Mouse (Mus musculus) hindbrain, embryonic 11.5 days (tissue): ENCODE results near the gene Cdipt. TPM values are rescaled to one million over a fixed set of nuclear protein-coding genes. Genes with fewer than 3 reads are reported as not detected.

ENCODE experiments used
- ATAC-seq: fragments of 200-750 bp; cut with Nextera tagmentation; 2 replicates; pipeline ENCODE4 v1.8.0; 2017; ENCODE audit warnings: mild to moderate bottlenecking, moderate TSS enrichment, moderate library complexity; ENCODE audit not compliant: low FRiP score
- DNase-seq: peaks from one replicate; pipeline ENCODE4 v3.0.0-alpha.2; 2015; ENCODE audit warnings: low spot score
- H3K27ac ChIP-seq: fragments of 300-500 bp; sonication (generic); 2 replicates; pipeline ENCODE4 v1.5.1; 2014; ENCODE audit warnings: mild to moderate bottlenecking, low read depth, low read length
- H3K27me3 ChIP-seq: fragments of 300-500 bp; sonication (generic); 2 replicates; pipeline ENCODE4 v1.6.1; 2014; ENCODE audit warnings: mild to moderate bottlenecking, low read length, moderate library complexity, mixed read lengths; ENCODE audit not compliant: control insufficient read depth, insufficient read depth
- H3K36me3 ChIP-seq: fragments of 300-500 bp; sonication (generic); 2 replicates; pipeline ENCODE4 v1.6.1; 2014; ENCODE audit warnings: mild to moderate bottlenecking, low read length, moderate library complexity, mixed read lengths; ENCODE audit not compliant: control insufficient read depth, insufficient read depth
- H3K4me1 ChIP-seq: fragments of 300-500 bp; sonication (generic); replicated peaks from 2 replicates; pipeline ENCODE4 v1.6.1; 2014; ENCODE audit warnings: low read length, mixed read lengths; ENCODE audit not compliant: control insufficient read depth, insufficient read depth
- H3K4me2 ChIP-seq: fragments of 300-500 bp; sonication (generic); replicated peaks from 2 replicates; pipeline ENCODE4 v1.6.1; 2014; ENCODE audit warnings: mild to moderate bottlenecking, low read depth, low read length
- H3K4me3 ChIP-seq: fragments of 300-500 bp; sonication (generic); 2 replicates; pipeline ENCODE4 v1.5.1; 2014; ENCODE audit warnings: low read depth, low read length
- H3K9ac ChIP-seq: fragments of 300-500 bp; sonication (generic); 2 replicates; pipeline ENCODE4 v1.6.1; 2014; ENCODE audit warnings: low read depth, low read length
- H3K9me3 ChIP-seq: fragments of 300-500 bp; sonication (generic); 2 replicates; pipeline ENCODE4 v1.6.1; 2016; ENCODE audit warnings: low read length; ENCODE audit not compliant: control insufficient read depth
- WGBS: fragments of 180-500 bp; shearing (Covaris S2); extraction: QIAGEN DNeasy Blood & Tissue Kit; methylation state at CpG from one replicate; pipeline ENCODE4 v1.1.7; 2014; 5-methylcytosine and 5-hydroxymethylcytosine counted together
- polyA plus RNA-seq: library from polyadenylated mRNA; unstranded; fragments of >200 nt; fragmentation: Nextera tagmentation; extraction: Ambion mirVana; gene quantifications from 2 replicates; pipeline ENCODE4 v1.2.1, GENCODE M21; 2014

Cdipt gene
- polyA plus RNA-seq, 1 experiment from 2014 or later: 69.5 TPM

- no peaks in the 10 kb centered on the region for H3K27me3 ChIP-seq
- DNase-seq (no peak), ATAC-seq (no peak)
- H3K4me3 ChIP-seq: peak overlapping the region; percentile 98
- peak overlapping the region; percentile 96 for H3K4me2 ChIP-seq
- H3K4me1 ChIP-seq: peaks cover 25% of the 10 kb centered on the region
- H3K27ac ChIP-seq: peak overlapping the region; percentile 33; the same call in 1 of the 2 replicates
- peak overlapping the region; percentile 100 for H3K9ac ChIP-seq
- 82% methylated on average over 13 of the region's 13 CpGs for WGBS
- H3K36me3 ChIP-seq: peaks cover 4% of the 10 kb centered on the region; the same call in 1 of the 2 replicates
- H3K9me3 ChIP-seq: no peaks in the 10 kb centered on the region
These were observed 47.6 kb downstream of the Cdipt start for GRCm38 (mm10) chr7:127023272-127023691.

GRCm38 (mm10) chr7:127023896-127024690 lies 48.4 kb downstream of the Cdipt start:
- H3K9ac ChIP-seq: peak overlapping the region; percentile 100
- H3K4me3 ChIP-seq: peak overlapping the region; percentile 98
- DNase-seq: no peak
- no peak for ATAC-seq
- H3K27ac ChIP-seq: peak overlapping the region; percentile 33
- H3K27me3 ChIP-seq: no peaks in the 10 kb centered on the region
- no peaks in the 10 kb centered on the region for H3K9me3 ChIP-seq
- H3K4me1 ChIP-seq: peaks cover 22% of the 10 kb centered on the region
- WGBS: 35% methylated on average over 19 of the region's 19 CpGs
- peak overlapping the region; percentile 96 for H3K4me2 ChIP-seq
- H3K36me3 ChIP-seq: peaks cover 4% of the 10 kb centered on the region; the same call in 1 of the 2 replicates

- H3K9ac ChIP-seq: peak overlapping the region; percentile 100
- 2% methylated on average over 30 of the region's 30 CpGs for WGBS
- peak overlapping the region; percentile 98 for H3K4me3 ChIP-seq
- peak; percentile 15 for ATAC-seq
- H3K4me2 ChIP-seq: peak overlapping the region; percentile 96
- H3K27me3 ChIP-seq: no peaks in the 10 kb centered on the region
- peak overlapping the region; percentile 99 for H3K27ac ChIP-seq
- H3K9me3 ChIP-seq: no peaks in the 10 kb centered on the region
- DNase-seq: peak; percentile 80
- peaks cover 20% of the 10 kb centered on the region for H3K4me1 ChIP-seq
- peaks cover 4% of the 10 kb centered on the region; the same call in 1 of the 2 replicates for H3K36me3 ChIP-seq
These were observed 49.2 kb downstream of the Cdipt start for GRCm38 (mm10) chr7:127024755-127025555.

- DNase-seq: peak; percentile 76
- ATAC-seq: no peak
- peaks cover 4% of the 10 kb centered on the region; the same call in 1 of the 2 replicates for H3K36me3 ChIP-seq
These were observed 49.9 kb downstream of the Cdipt start for GRCm38 (mm10) chr7:127025556-127026160.

GRCm38 (mm10) chr7:127026161-127026600 lies 50.5 kb downstream of the Cdipt start:
- H3K9ac ChIP-seq: peak overlapping the region; percentile 100
- H3K4me2 ChIP-seq: peak overlapping the region; percentile 96
- H3K4me3 ChIP-seq: peak overlapping the region; percentile 98
- DNase-seq (no peak), ATAC-seq (peak; percentile 5; the same call in 1 of the 2 replicates)
- H3K27me3 ChIP-seq: no peaks in the 10 kb centered on the region
- no peaks in the 10 kb centered on the region for H3K9me3 ChIP-seq
- H3K36me3 ChIP-seq: peaks cover 5% of the 10 kb centered on the region; the same call in 1 of the 2 replicates
- WGBS: 0% methylated on average over 7 of the region's 48 CpGs
- H3K4me1 ChIP-seq: peaks cover 17% of the 10 kb centered on the region
- peak overlapping the region; percentile 99 for H3K27ac ChIP-seq

More at GRCm38 (mm10) chr7:127025556-127026160, 49.9 kb downstream of the Cdipt start:
- Histone ChIP-seq H3K9ac (peak overlapping the region; percentile 100), H3K4me3 (peak overlapping the region; percentile 98), H3K27ac (peak overlapping the region; percentile 99), H3K27me3 (no peaks in the 10 kb centered on the region), H3K4me1 (peaks cover 17% of the 10 kb centered on the region), H3K4me2 (peak overlapping the region; percentile 96), H3K9me3 (no peaks in the 10 kb centered on the region)
- WGBS: under 1% methylated on average over 49 of the region's 65 CpGs

GRCm38 (mm10) chr7:127026616-127026983 lies 50.9 kb downstream of the Cdipt start:
- ATAC-seq (peak; percentile 11; the same call in 1 of the 2 replicates), DNase-seq (peak; percentile 88)
- Histone ChIP-seq H3K9me3 (no peaks in the 10 kb centered on the region), H3K27ac (peak overlapping the region; percentile 99), H3K4me3 (peak overlapping the region; percentile 98), H3K4me2 (peak overlapping the region; percentile 96; the same call in 1 of the 2 replicates), H3K4me1 (peaks cover 17% of the 10 kb centered on the region), H3K36me3 (peaks cover 8% of the 10 kb centered on the region; the same call in 1 of the 2 replicates), H3K27me3 (no peaks in the 10 kb centered on the region), H3K9ac (peak overlapping the region; percentile 100)
- WGBS: no CpG with 5 or more reads among the region's 48 CpGs

- Histone ChIP-seq H3K9me3 (no peaks in the 10 kb centered on the region), H3K4me1 (peaks cover 17% of the 10 kb centered on the region), H3K4me3 (peak within 1 kb of the TSS; percentile 98), H3K4me2 (peak within 1 kb of the TSS; percentile 96), H3K36me3 (peaks cover 8% of the 10 kb centered on the region; the same call in 1 of the 2 replicates), H3K27me3 (no peaks in the 10 kb centered on the region), H3K9ac (peak within 1 kb of the TSS; percentile 100), H3K27ac (peak within 1 kb of the TSS; percentile 99)
- ATAC-seq: peak; percentile 94
- DNase-seq: peak; percentile 100
- under 1% methylated on average over 45 of the region's 63 CpGs for WGBS
These were observed 51.4 kb downstream of the Cdipt start, which contains the start of gene Maz for GRCm38 (mm10) chr7:127026984-127027726. TSS of gene Maz (minus strand) at chr7:127027037.
